Mouse (Mus musculus): ENCODE data around the gene Celf5.

The Celf5 gene

GRCm38 (mm10) chr10:81482533-81482889 lies at the start of gene Celf5:
TSS of gene Celf5 (minus strand) at chr10:81482709.
- DNase-seq (ENCODE audit: low spot score) = no peak

- peak; percentile 72 for DNase-seq (ENCODE audit: low spot score)
Observed at GRCm38 (mm10) chr10:81526779-81527178, 44.3 kb upstream of the Celf5 start.

GRCm38 (mm10) chr10:81525017-81525694 lies 42.6 kb upstream of the Celf5 start:
- DNase-seq (ENCODE audit: low spot score) = no peak

GRCm38 (mm10) chr10:81524051-81524605 lies 41.6 kb upstream of the Celf5 start, which contains the start of gene Gna15:
TSS of gene Gna15 (minus strand) at chr10:81524225.
- no peak for DNase-seq (ENCODE audit: low spot score)

- no peak for DNase-seq (ENCODE audit: low spot score)
Observed at GRCm38 (mm10) chr10:81523570-81523969, 41.1 kb upstream of the Celf5 start.

GRCm38 (mm10) chr10:81523142-81523541 lies 40.6 kb upstream of the Celf5 start:
- DNase-seq (ENCODE audit: low spot score) = no peak

GRCm38 (mm10) chr10:81519978-81520365 lies 37.5 kb upstream of the Celf5 start:
- no peak for DNase-seq (ENCODE audit: low spot score)

GRCm38 (mm10) chr10:81519227-81519977 lies 36.9 kb upstream of the Celf5 start:
- no peak for DNase-seq (ENCODE audit: low spot score)

- no peak for DNase-seq (ENCODE audit: low spot score)
Observed at GRCm38 (mm10) chr10:81518546-81518945, 36.0 kb upstream of the Celf5 start.

- DNase-seq (ENCODE audit: low spot score) = no peak
Observed at GRCm38 (mm10) chr10:81517227-81517626, 34.7 kb upstream of the Celf5 start.

- no peak for DNase-seq (ENCODE audit: low spot score)
Observed at GRCm38 (mm10) chr10:81513798-81514197, 31.3 kb upstream of the Celf5 start.

- DNase-seq (ENCODE audit: low spot score) = no peak
Observed at GRCm38 (mm10) chr10:81510246-81510810, 27.8 kb upstream of the Celf5 start.

GRCm38 (mm10) chr10:81507691-81508489 lies 25.4 kb upstream of the Celf5 start:
- no peak for DNase-seq (ENCODE audit: low spot score)

GRCm38 (mm10) chr10:81507095-81507494 lies 24.6 kb upstream of the Celf5 start:
- no peak for DNase-seq (ENCODE audit: low spot score)

- DNase-seq (ENCODE audit: low spot score) = no peak
Observed at GRCm38 (mm10) chr10:81505016-81505664, 22.6 kb upstream of the Celf5 start.

- DNase-seq (ENCODE audit: low spot score) = peak; percentile 84
Observed at GRCm38 (mm10) chr10:81502658-81503057, 20.1 kb upstream of the Celf5 start.

- DNase-seq (ENCODE audit: low spot score) = no peak
Observed at GRCm38 (mm10) chr10:81501863-81502262, 19.4 kb upstream of the Celf5 start.

- no peak for DNase-seq (ENCODE audit: low spot score)
Observed at GRCm38 (mm10) chr10:81500032-81500431, 17.5 kb upstream of the Celf5 start, which contains the start of gene S1pr4. TSS of gene S1pr4 (minus strand) at chr10:81500132.

GRCm38 (mm10) chr10:81499250-81499901 lies 16.9 kb upstream of the Celf5 start:
- no peak for DNase-seq (ENCODE audit: low spot score)

GRCm38 (mm10) chr10:81498316-81499249 lies 16.1 kb upstream of the Celf5 start:
- DNase-seq (ENCODE audit: low spot score) = no peak
